Mouse (Mus musculus): ENCODE measurements around the gene Ech1.

DNA sequence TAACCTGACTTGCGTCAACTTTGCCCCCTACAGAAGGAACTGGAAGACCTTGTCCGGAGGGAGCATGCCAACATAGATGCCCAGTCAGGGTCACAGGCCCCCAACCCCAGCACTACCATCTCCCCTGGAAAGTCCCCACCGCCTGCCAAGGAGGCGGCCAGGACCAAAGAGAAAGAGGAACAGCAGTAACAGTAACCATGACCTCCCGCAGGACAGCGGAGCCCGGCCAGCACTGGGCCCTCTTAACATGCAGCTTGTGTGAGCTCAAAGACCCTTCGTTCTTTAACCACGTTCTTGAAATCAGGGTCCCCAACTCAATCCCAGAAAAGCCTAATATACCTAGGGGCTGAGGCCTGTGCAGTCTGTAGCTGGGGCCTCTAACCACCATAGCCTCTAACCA, 37.1 kb upstream of the Ech1 start:
- TF ChIP-seq CTCF (IDR thresholded peaks at IDR 0.05; ENCODE audit: control insufficient read depth, insufficient read depth, low read length) = no peak
- TF ChIP-seq POLR2A (IDR thresholded peaks at IDR 0.05; ENCODE audit: borderline replicate concordance, control insufficient read depth, low read depth, low read length) = no peak

All from bone marrow, adult 2 months (tissue).